Mouse (Mus musculus) heart, adult 8-10 months (tissue): ENCODE data around the gene Lrpap1. TPM values are rescaled to one million over a fixed set of nuclear protein-coding genes. Genes with fewer than 3 reads are reported as not detected.
A peak's percentile ranks its signal among the peaks of the same experiment; 100 is the strongest.

ENCODE experiments used
- DNase-seq: peaks from one replicate; pipeline ENCODE4 v3.0.0; 2022; ENCODE audit warnings: low spot score
- total RNA-seq, 4 experiments: library from RNA; stranded (reverse); gene quantifications; 2 replicates each; pipeline ENCODE4 v1.2.4; 2022

Lrpap1 gene
- total RNA-seq, 4 experiments from 2014 or later = 40.6 to 55.8 (median 48.3) TPM

- DNase-seq = no peak
These were observed 48.0 kb downstream of the Lrpap1 start for GRCm38 (mm10) chr5:35057582-35057981.

- DNase-seq = peak; percentile 55
These were observed 48.7 kb downstream of the Lrpap1 start, which contains the start of gene Dok7 for GRCm38 (mm10) chr5:35056604-35057432. Gene Dok7 (plus strand): TSS chr5:35056766.

GRCm38 (mm10) chr5:35055076-35055475 is 50.5 kb downstream of the Lrpap1 start:
- no peak for DNase-seq

GRCm38 (mm10) chr5:35054628-35055027 is 50.9 kb downstream of the Lrpap1 start:
- no peak for DNase-seq

- DNase-seq = no peak
These were observed 55.0 kb downstream of the Lrpap1 start for GRCm38 (mm10) chr5:35050541-35050940.

- peak; percentile 84 for DNase-seq
These were observed 62.5 kb downstream of the Lrpap1 start for GRCm38 (mm10) chr5:35043110-35043451.

GRCm38 (mm10) chr5:35042431-35043109 is 63.0 kb downstream of the Lrpap1 start:
- DNase-seq = no peak

Other genes with a start within 250 kb of the Lrpap1 start
- under 1 TPM; 0.16 to 0.72 (median 0.50) TPM for gene Msantd1, start 197.8 kb downstream of the Lrpap1 start, total RNA-seq
- gene Rgs12, start 156.3 kb downstream of the Lrpap1 start, total RNA-seq = 10 to 100 TPM; 14.3 to 18.7 (median 17.6) TPM
- gene Hgfac, start 64.3 kb downstream of the Lrpap1 start, total RNA-seq = under 1 TPM; 0.26 to 0.75 (median 0.47) TPM
- 10 to 100 TPM; 32.2 to 42.1 (median 39.8) TPM for gene Dok7, start 49.0 kb downstream of the Lrpap1 start, total RNA-seq
- under 1 TPM; 0.41 to 0.79 (median 0.58) TPM for gene Adra2c, start 172.6 kb upstream of the Lrpap1 start, total RNA-seq